Mouse (Mus musculus) heart, postnatal 10 days (tissue): ENCODE measurements around the gene Shank1. TPM values are rescaled to one million over a fixed set of nuclear protein-coding genes. Genes with fewer than 3 reads are reported as not detected.

ENCODE experiments used
- DNase-seq, 2 experiments: peaks; one replicate each; pipeline ENCODE4 v3.0.0; 2021
- intact Hi-C: fragments of 180-260 bp; cut with DNase I; formaldehyde crosslinking; loops from one replicate; pipeline ENCODE4 v1.15.1; 2025
- total RNA-seq, 2 experiments: library from RNA; stranded (reverse); gene quantifications; 2 replicates each; pipeline ENCODE4 v1.2.3; 2021

Shank1 gene
- total RNA-seq, 2 experiments from 2014 or later, result 1.4 TPM

DNA sequence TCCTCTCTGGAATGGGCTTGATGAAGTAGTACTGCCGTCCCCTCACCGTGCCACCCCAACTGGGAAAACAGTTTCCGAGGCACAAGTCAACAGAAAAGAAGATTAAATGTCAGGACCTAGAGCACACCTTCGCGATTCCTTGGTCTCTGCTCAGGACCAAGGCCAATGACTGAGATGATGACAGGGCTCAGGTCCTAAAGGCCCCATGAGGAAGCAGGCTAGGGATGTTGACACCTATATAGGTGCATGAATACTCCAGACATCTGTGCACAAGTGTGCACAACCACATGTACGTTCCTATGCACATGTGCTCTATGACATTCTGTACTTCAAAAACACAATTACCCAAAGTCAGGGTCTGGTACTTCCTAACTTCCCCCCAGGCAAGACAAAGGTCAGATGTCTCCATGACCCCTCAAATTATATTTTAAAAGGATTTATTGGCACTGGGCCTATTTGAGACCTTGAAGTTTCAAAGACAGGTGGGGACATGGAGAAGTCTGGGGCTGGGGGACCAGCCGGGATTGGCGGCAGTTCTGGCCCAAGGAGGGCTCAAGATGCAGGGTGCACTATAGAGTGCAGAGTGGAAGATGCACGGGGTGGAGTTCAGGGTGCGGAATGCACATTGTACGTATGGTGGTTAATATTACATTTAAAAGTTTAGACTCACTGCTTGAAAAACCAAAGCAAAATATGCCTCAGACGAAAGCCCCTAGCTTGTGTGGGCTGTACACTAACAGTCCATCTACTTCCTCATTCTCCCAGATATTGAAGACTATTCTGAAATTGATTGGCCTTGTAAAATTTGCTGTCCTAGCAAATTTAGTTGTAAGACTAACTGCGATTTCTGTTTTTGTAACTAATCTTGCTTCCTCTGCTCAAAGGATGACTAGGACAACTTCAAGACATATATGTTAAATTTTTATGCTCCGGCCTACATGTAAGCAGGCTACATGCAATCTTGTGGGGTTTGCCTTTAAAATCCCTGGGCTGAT lies 6.4 kb upstream of the Shank1 start:
- no peak for DNase-seq
- intact Hi-C loops, result loop anchor here (5.0 kb wide), 2 partner anchors 49 to 1619 kb away; partner anchors contain the start of genes Ccdc114 and Emp3

DNA sequence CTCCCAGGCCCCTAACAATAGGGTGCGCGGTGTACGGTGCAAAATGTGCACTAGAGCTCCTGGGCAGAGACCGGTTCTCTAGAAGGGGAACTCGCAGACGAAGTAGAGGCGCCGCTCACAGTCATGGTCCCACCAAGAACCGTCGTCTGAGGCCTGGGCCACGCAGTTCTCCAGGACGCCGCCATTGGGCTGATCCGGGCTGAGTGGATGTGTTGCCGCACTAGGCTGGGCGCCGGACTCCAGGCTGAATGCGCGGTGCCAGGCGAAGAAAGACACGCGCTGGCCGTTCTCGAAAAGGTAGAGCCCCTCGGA lies 5.6 kb upstream of the Shank1 start:
- intact Hi-C loops, result loop anchor here (5.0 kb wide), 2 partner anchors 48 to 1618 kb away; partner anchors contain the start of genes Ccdc114 and Emp3
- no peak for DNase-seq

DNA sequence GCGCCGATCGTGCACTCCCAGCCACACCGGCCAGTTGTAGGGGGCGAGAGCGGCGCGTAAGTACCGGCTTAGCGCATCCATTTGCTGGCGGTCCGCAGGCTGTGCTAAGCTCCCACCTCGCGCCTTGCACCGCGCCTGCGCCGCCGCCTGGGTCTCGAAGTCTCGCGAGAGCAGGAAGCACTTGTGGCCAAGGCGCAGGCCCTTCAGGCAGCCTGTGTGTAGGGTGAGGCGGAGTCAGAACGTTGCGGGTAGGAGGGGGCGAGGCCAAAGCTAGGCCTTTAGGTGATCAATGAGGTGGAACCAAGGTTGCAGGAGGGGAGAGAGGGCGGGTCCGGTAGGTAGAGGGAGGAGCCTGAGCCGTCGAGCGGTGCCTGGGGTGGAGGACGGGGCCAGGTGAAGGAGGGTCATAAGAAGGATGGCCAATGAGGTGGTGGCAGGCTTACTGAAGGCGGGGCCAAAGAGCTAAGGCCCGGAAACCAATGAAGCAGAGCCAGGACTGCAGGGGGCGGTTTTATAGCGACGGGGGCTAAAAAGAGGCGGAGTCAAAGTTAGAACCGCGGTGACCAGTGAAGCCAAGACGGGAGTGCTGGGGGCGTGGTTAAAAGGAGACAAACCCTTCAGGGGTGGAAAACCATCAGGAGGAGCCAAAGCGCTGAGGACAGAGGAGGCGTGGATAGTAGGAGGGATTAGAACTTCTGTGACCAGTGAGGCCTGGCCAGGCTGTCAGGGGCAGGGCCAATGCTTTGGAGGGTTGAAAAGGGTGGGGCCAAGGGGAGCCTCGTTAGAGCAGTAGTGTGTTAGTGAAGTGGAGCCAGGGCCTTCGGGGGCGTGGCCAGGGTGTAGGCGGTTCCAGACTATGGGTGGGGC lies 5.0 kb upstream of the Shank1 start:
- peak; percentile 97 for DNase-seq
- intact Hi-C loops, result loop anchor here (5.0 kb wide), 2 partner anchors 47 to 1617 kb away; partner anchors contain the start of genes Ccdc114 and Emp3

DNA sequence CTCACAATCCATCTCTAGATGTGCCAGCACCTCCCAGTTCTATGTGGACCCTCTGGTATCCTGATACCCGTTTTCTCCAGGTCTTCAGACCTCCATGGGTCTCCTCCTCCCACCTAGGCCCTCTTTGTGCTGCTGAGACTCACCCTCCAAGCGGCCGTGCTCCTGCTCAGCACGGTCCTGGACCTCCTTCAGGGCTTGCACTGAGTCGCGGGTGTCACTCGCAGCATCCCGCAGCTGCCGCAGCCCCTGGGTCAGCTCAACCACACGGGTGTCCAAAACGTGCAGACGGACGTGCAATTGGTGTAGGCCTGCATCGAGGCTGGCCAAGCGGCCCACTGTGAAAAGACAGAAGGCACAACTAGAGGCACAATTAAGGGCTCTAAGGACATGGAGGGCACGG lies 4.4 kb upstream of the Shank1 start:
- intact Hi-C loops, result loop anchor here (2.0 kb wide), 1 partner anchor 57 kb away; no protein-coding TSS in a partner anchor
- no peak for DNase-seq

DNA sequence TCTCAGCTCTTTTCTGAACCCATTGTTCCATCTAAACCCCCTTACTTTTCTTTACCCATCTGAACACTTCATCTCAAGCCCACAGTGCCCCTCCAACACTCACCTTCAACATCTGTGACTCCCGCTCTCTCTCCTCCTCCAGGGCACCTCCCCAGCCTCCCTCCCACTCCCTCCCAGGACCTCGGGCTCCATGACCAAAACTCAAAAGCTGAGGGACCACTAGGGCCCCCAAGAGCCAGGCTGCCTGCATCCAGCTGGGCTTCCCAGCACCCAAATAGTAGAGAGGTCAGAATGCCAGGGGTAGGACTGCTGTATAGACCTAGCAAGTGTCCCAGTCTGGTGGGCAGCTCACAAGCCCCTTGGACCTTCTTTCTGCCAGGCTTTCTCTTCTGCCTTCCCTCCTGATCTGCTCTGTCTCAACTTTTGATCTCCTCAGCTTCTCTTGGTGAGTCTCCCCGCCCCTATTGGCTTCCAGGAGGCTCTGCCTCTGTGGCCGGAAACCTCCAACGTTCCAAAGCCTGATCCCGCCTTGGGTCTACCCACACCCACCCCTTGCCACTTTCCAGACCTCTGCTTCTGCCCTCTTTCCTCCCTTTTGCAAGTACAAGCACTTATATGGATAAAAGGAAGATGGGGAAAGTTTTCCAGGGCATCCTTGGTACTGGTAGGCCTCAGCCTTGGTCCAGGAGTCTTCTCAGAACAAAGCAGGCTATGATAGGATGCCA lies 3.4 kb upstream of the Shank1 start, which contains the start of gene Clec11a:
Clec11a (minus strand) TSS at position 387 of the 725 bp plus-strand sequence.
- intact Hi-C loops, result loop anchor here (2.0 kb wide), 1 partner anchor 58 kb away; no protein-coding TSS in a partner anchor
- peak in 1 of 2 experiments; percentile 18 for DNase-seq

DNA sequence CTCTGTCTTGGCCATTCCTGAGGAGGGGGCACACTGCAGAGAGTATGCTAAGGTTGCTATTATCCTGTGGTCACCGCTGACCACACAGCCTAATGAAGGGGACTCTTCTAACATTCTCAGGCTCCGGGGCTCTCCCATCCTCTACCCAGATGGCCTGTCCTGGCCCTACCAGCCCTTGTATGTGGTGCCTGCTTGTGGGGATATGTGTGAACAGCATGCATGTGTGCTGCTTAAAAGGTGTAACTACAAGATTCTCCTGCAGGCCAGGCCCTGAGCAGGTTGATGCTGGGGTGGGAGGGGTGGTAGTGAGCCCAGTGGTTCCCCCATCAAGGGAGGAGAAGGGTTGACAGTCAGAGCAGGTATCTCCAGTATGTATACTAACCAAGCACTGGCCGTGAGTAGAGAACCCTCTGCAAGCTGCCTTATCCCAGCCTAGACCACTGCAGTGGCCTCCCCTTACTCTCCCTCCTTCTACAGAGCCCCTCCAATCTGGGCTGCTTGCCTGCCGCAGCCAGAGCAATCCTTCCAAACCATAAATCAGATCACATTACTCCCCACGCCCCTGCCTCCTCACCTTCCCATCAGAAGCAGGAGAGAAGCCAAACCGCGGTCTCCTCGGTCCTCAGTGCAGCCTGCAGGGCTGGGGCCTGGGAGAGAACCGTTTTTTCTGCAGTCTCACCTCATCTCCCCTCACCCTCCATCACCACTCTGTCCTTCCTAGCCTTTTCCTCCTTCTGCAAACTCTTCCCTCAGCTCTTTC lies 2.6 kb upstream of the Shank1 start:
- DNase-seq, result no peak
- intact Hi-C loops, result loop anchor here (2.0 kb wide), 1 partner anchor 59 kb away; no protein-coding TSS in a partner anchor

DNA sequence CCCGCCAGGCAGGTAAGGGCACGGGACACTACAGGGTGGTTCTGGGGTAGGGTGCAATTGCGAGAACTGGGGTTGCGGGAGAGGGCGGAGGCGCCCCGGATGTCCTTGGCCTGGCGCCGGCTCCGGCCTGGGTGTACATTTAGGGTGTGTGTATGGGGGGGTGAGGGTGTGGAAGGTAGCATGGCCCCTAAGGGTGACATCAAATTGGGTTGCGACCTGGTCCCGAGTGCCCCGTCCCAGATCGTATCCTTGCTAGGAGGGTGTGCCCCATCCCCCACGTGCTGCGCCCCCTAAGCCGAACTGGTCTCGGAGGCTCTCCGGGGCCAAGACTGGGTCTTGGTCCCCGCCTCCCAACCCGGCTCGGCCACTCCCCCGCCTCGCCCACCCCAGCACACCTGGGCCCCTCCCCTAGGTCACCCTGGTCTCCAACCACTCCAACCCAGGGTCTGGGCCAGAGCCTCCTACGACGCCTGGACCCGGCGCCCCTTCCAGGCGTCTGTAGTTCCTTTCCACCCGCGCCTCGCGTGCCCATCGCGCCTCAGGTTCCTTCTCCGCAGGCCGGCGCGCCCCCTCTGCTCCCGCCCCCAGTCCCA lies 328 bp downstream of the Shank1 start:
- DNase-seq, result no peak
- intact Hi-C loops, result no loop called here

DNA sequence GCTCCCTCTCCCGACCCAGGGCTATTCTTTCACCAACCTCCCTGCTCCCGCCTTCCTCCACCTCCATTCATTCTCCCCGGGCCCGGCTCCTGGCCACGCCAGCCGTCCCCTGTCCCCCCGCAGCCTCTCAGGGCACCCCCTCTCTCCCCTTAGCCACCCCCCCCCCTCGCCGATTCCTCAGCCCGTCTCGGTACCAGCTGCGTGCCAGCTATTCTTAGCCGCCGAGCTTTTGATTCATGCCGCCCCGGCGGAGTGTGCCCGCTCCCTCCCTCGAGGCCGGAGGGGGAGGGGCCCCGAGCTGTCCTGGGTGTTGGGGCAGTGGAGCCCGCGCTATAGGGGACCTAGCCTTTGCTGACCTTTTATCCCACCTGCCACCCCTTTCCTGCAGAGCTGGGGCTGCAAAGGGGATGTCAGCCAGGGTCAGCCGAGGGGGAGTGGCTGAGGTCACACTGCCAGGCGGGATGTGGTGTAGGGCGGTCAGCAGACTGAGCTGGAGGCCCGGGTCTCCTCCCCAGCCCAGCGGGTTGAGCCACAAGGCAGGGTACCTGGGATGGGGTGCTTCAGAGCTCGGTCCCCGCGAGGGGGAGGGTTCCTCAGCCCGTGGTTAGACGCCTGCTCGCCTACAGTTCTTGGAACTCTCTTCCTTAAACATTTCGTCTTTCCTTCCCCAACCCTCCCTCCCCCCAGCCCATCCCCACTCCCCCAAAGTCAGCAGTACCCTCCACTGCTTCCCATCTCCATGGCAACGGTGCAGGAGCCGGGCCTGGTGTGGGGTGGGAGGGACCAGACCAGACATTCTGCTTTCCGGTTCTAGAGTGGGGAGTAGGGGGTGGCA lies 1.0 kb downstream of the Shank1 start:
- DNase-seq, result peak; percentile 31 to 51

DNA sequence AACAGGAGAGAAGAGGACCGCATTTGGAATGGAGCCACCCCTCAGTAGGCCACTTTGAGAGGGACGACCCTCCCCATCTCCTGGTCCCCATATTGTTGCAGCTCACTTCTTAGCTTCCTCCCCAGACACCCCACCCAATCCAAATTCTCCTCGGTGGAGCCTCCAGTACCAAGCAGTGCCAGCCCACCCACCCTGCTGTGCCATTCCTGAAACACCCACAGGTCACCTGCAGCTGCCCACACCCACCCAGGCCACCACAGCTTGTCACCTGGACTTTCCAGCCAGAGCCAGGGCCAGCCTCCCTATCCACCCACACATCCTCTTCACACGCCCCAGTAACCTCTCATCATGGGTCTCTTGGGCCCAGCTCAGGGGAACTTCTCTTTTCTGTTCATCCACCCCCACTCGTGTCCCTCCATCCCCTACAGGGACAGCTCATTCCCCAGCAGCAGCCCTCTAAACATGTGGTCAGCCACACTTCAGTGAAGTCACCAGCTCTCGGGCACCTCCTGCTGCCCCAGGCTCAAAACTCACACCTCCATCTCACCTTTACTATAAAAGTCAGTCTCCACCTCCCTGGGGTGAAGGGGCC lies 1.8 kb downstream of the Shank1 start:
- intact Hi-C loops, result no loop called here
- DNase-seq, result no peak

More for the DNA sequence above, 1.0 kb downstream of the Shank1 start:
- intact Hi-C loops, result no loop called here

DNA sequence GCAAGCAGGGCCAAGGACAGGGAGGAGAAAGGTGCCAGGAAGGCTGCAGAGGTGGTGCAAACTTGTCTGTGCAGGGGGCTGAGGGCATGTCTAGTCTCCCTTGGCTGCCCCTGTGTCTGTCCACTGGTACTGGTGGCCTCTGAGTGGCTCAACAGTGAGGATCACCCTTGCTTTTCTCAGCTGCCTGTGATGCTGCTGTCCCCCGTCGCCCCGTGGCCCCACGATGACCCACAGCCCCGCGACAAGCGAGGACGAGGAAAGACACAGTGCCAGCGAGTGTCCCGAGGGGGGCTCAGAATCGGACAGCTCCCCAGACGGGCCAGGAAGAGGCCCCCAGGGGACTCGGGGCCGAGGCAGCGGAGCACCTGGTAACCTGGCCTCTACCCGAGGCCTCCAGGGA lies 2.4 kb downstream of the Shank1 start:
- intact Hi-C loops, result no loop called here
- DNase-seq, result no peak

DNA sequence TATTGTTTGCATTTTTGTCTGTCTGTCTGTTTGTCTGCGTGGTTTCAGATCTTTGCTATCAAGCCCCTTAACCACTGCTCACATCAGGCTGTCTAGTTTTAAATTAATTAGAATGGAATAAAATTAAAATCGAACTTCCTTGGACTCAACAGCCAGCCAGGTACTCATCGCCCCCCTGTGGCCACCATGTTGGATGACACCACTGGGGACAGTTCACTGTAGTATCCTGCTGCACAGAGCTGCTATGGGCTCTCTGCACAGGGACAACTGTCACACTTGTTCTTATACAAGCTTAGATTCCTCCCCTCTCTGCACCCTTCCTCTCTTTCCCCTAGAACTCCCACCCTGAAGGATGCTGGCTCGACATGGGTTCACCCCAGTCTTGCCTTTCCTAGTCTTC lies 7.9 kb downstream of the Shank1 start:
- intact Hi-C loops, result loop anchor here (2.0 kb wide), 1 partner anchor 55 kb away; no protein-coding TSS in a partner anchor
- no peak for DNase-seq

DNA sequence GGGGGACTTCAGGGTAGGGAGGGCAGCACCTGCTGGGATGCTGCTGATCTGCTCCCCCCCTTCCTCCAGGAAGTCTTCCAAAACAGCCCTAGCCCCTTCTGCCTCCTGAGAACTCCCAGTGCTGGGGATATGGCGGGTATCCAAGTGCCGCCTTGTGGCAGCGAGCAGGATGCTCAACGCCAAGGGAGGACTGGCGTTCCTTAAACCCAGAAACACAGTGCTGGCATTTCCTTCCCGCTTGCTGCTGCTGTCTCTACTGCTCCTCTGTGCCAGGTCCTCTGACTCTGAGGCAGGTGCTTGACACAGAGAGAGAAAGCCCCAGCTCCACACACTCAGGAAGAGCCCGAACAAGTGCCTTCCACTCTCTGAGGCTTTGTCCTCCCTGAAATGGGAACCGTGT lies 10.8 kb downstream of the Shank1 start:
- intact Hi-C loops, result no loop called here
- no peak for DNase-seq

DNA sequence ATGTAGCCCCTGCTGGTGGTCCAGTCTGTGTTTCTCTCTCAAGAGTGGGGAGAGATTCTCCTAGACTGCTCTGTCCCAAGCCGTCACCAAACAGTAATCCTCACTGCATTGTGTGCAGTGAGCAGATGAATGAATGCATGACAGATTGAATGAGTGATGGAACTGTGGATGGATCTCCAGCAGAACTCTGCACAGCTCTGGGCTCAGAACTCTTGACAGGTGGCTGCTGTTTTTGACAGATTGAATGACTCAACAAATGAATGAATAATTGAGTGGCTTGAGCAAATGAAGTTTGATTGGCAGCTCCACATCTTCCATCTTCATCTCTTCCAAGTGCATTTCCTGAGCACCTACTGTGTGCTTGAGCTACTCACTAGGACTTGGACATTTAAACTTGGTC lies 12.2 kb downstream of the Shank1 start:
- intact Hi-C loops, result no loop called here
- DNase-seq, result no peak

DNA sequence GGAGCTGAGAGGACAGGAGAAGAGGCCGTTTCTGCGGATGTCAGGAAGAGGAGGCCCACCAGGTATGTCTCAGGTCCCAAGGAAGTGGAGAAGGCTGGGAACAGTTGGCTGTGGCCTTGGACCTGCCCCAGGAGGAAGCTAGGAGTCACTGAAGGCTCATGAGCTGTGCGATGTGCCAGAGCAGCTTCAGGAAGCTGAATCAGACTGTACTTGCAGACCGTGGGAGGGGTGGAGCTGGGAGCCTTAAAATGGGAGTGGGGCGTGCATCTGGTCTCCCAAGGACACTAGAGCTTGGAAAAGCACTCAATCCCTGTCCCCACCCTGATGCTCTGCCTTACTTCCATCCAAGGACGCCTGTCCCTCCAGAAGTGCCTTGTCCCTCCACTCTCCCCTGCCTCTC lies 16.6 kb downstream of the Shank1 start:
- intact Hi-C loops, result no loop called here
- no peak for DNase-seq

DNA sequence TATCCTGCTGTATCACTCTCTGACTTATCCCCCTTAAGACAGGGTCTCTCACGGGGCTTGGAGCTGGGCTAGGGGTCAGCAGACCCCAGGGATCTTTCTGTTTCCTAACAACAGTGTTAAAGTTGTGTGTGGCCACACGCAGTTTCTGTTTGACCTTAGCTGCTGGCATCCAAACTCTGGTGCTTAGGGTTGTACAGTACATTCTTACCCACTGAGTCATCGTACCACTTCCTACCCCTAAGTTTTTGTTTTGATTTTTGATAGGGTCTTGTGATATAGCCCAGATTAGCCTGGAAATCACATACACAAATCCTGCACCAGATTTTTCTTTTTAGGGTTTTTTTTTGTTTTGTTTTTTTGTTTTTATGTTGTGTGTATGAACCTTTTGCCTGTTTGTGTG lies 22.3 kb downstream of the Shank1 start:
- no peak for DNase-seq
- intact Hi-C loops, result no loop called here

DNA sequence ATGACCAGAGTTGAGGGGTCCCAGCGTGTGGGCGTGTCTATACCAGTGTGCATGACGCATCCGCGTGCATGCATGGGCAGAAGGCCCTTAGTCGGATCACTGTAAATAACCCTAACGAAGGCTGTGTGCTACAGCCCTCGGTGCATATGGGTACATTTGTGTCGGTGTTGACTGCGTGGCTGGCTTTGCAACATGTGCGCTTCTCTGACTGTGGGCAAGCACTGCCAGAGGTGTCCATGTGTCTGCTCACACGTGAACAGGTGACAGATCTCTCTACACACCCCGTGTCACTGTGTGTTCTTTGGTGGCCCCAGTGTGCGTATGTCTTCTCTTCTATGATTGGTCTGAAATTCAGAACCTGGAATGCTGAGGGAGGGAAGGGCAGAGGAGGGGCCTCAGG lies 24.1 kb downstream of the Shank1 start:
- intact Hi-C loops, result no loop called here
- no peak for DNase-seq

DNA sequence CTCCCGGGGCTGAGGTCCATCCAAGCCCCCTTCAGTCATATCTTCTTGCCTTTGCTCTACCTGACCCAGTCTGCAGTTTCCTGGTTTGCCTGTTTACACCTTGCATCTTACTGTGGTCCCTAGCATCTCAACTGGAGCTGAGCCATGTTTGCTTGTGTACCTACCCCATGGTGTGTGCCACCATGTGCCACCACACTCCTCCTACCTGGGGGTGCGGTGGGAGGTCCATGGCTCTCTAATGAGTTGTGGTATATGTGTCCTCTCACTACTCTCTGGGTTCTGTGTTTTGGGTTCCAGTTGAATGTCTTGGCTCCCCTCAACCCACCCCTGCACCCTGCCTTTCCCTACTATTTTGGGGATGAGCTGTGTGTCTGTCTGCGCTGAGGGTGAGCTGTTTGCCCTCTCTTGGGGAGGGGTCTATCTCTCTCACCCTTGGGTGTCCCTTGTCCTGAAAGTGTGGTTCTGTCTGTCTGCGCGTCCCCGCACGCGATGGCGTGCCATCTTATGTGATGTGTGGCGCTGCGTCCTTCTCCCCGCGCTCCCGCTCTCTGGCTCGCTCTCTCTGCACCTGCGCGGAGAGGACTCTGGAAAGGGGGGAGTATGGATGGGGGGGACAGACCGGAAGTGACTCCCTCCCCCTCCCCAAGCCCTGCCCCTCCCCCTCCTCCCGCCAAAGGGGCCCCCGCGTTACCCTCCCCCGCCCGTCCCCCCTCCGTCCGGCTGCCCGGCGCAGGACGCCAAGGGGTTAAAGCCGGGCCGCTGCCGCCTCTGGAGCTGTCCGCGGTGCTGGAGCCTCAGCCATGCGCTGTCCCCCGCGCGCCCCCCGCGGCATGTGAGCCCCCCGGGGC lies 25.2 kb downstream of the Shank1 start:
- intact Hi-C loops, result no loop called here
- peak in 1 of 2 experiments; percentile 40 for DNase-seq
